Mouse (Mus musculus): ENCODE results near the gene Satb1.

- TF ChIP-seq POLR2A (IDR thresholded peaks at IDR 0.05; ENCODE audit: insufficient read depth, low read depth, low read length) (no peak), CTCF (IDR thresholded peaks at IDR 0.05; ENCODE audit: insufficient read depth, low read depth, low read length) (no peak)
These were observed 20.7 kb downstream of the Satb1 start for GRCm38 (mm10) chr17:51812261-51812941.

All from olfactory bulb, adult 2 months (tissue).